Comparison of ENCODE assay signal across 9 mouse cellular contexts in the genomic region with DNA sequence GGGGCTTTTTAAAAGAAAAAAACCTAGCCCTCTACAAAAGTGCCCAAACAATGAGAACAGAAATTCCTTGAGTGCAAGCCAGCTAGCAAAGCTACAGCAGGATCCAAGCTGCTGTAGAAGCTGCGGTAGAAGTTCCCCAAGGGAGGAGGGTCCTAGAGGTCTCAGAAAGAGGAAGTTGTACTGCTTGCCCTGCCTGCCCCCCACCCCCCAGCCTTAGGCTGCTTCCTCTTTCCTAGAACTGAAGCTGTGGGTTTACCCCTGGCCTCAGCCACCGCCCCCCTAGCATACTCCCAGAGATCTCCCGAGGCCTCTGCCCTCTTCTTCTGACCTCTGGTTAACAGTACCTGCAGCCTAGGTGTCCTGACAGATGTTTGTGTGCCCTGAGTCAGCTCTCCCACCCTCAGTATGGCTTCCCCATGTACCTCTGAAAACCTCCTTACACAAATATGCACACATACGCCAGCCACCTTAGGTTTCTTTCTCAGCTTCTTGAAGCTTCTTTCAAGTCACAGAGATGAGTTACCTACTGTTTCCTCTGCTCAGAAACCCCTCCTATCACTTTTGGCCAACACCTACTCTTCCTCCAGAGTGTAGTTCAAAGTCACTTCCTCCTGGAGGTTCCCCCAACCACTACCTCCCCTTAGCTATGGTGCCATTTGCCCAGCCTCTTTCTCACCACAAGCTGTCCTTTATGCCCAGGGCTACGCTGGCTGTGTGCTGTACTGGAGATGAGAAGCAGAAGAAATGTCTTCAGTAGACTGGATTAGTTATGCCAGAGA. TPM values are rescaled to one million over a fixed set of nuclear protein-coding genes. Genes with fewer than 3 reads are reported as not detected.
DNase-seq lines count a peak whose midpoint lies in the region; ATAC-seq and TF ChIP-seq lines count a peak whose summit lies in the region.
"Had no signal": no experiment of that assay in that cellular context is flagged by ENCODE, and none has a peak within 500 bp of the region (broad histone marks: within the 10 kb centered on the region; RNA-seq: fewer than 3 reads in every experiment).

No protein-coding gene starts in this region.

- WGBS in lung, embryonic 16.5 days = 49% methylated on average over 5 of the region's 5 CpGs
- 1% methylated on average over 5 of the region's 5 CpGs for WGBS in thymus, adult 2 months

- H3K27ac ChIP-seq in lung, embryonic 16.5 days (ENCODE audit: low read length) = peak overlapping the region; percentile 57
- H3K27ac ChIP-seq in thymus, adult 2 months (ENCODE audit: control insufficient read depth, insufficient read depth, low read length) = peak overlapping the region; percentile 99

- no peak for TF ChIP-seq CTCF in thymus, adult 2 months (IDR thresholded peaks at IDR 0.05; ENCODE audit: borderline replicate concordance, control insufficient read depth, extremely low read depth, insufficient read depth, low read length, poor library complexity)

- H3K4me3 ChIP-seq in lung, embryonic 16.5 days (ENCODE audit: low read length) = no peak overlapping the region
- H3K4me3 ChIP-seq in thymus, adult 2 months (ENCODE audit: control insufficient read depth, insufficient read depth, low read length) = peak overlapping the region; percentile 43
- H3K4me3 ChIP-seq: myocyte had no signal

- peak overlapping the region; percentile 47 for H3K9ac ChIP-seq in lung, embryonic 16.5 days (ENCODE audit: low read length)

- peak; percentile 61 for ATAC-seq in lung, embryonic 16.5 days (ENCODE audit: low read depth)

- no peak for TF ChIP-seq POLR2A in thymus, adult 2 months (IDR thresholded peaks at IDR 0.05; ENCODE audit: control insufficient read depth, extremely low read depth, insufficient read depth, low read length, poor library complexity)

- no peaks in the 10 kb centered on the region for H3K27me3 ChIP-seq in lung, embryonic 16.5 days (ENCODE audit: control insufficient read depth, insufficient read depth, low read depth, low read length)
- H3K27me3 ChIP-seq in thymus, adult 2 months (ENCODE audit: control insufficient read depth, insufficient read depth, low read length) = no peaks in the 10 kb centered on the region

- H3K36me3 ChIP-seq in lung, embryonic 16.5 days (ENCODE audit: control insufficient read depth, insufficient read depth, low read length) = no peaks in the 10 kb centered on the region
- no peaks in the 10 kb centered on the region for H3K36me3 ChIP-seq in thymus, adult 2 months (ENCODE audit: control insufficient read depth, insufficient read depth, low read length)

- DNase-seq in 416B (ENCODE audit: low read depth) = peak; percentile 95
- DNase-seq in CD8-positive naive resting alpha-beta T cell, adult 2 months (ENCODE audit: low read depth in 2 of 2, low spot score in 2 of 2) = peak; percentile 58 to 66
- DNase-seq in induced T-regulatory cell, adult 2 months (ENCODE audit: low read depth) = peak; percentile 86
- DNase-seq in thymus, adult 2 months = peak; percentile 74
- DNase-seq in layer of hippocampus, adult 9-10 months (ENCODE audit: low spot score) = no peak
- no peak for DNase-seq in frontal cortex, postnatal 14 days (ENCODE audit: low spot score in 2 of 2)
- DNase-seq in embryo, embryonic 11 days = no peak

- peaks cover 23% of the 10 kb centered on the region for H3K4me1 ChIP-seq in lung, embryonic 16.5 days (replicated peaks; ENCODE audit: control insufficient read depth, insufficient read depth, low read length)
- peaks cover 66% of the 10 kb centered on the region for H3K4me1 ChIP-seq in thymus, adult 2 months (replicated peaks; ENCODE audit: control insufficient read depth, insufficient read depth, low read length)

- no peaks in the 10 kb centered on the region for H3K9me3 ChIP-seq in lung, embryonic 16.5 days (ENCODE audit: control insufficient read depth, low read length)

- H3K4me2 ChIP-seq in lung, embryonic 16.5 days (ENCODE audit: low read depth, low read length) = peak overlapping the region; percentile 20

RNA-seq across cellular contexts. Expression of gene Relt, which starts 7.3 kb away (rescaled TPM):
- polyA plus RNA-seq in lung, embryonic 16.5 days (2015; fragmentation: Nextera tagmentation; extraction: Ambion mirVana) = 3.0 and 3.8 TPM in 2 replicates
- 77.5 and 82.0 TPM in 2 replicates for polyA plus RNA-seq in thymus, adult 2 months (2012; rRNA removed)

Comparison
In these comparisons a context has a peak if more than half of its experiments do, and no peak if none do; other contexts are left out.
1. DNase-seq: peak in 416B (single experiment), CD8-positive naive resting alpha-beta T cell, adult 2 months (2 of 2), induced T-regulatory cell, adult 2 months (single experiment) and thymus, adult 2 months (single experiment); none in layer of hippocampus, adult 9-10 months (single experiment), frontal cortex, postnatal 14 days (0 of 2) and embryo, embryonic 11 days (single experiment).
2. RNA of gene Relt, which starts 7.3 kb away (polyA plus RNA-seq): 77.5 to 82.0 TPM in thymus, adult 2 months; 3.0 to 3.8 TPM in lung, embryonic 16.5 days; every median in the first group is over 10 times any median in the second.